Mouse (Mus musculus) small intestine, adult 2 months (tissue): Measurements from ENCODE around the gene Txn2.

Experiments
- CTCF ChIP-seq: fragments of 200-500 bp; IDR thresholded peaks from 2 replicates; pipeline ENCODE4 v1.5.1; 2012; ENCODE audit warnings: low read depth, mild to moderate bottlenecking, control low read depth, inconsistent platforms, low read length, moderate library complexity, mixed read lengths; ENCODE audit not compliant: insufficient replicate concordance, insufficient read length; ENCODE audit errors: extremely low read depth
- POLR2A ChIP-seq: fragments of 200-500 bp; IDR thresholded peaks from 2 replicates; pipeline ENCODE4 v1.6.1; 2012; ENCODE audit warnings: low read depth, mild to moderate bottlenecking, control low read depth, inconsistent platforms, low read length, moderate library complexity

GRCm38 (mm10) chr15:77875953-77876352 is 52.9 kb downstream of the Txn2 start:
- no peak for TF ChIP-seq CTCF
- no peak for TF ChIP-seq POLR2A
